Mouse (Mus musculus) midbrain, postnatal 0 days (tissue): ENCODE data around the gene Slc9a5. TPM values are rescaled to one million over a fixed set of nuclear protein-coding genes. Genes with fewer than 3 reads are reported as not detected.

Experiments
- ATAC-seq: fragments of 200-750 bp; cut with Nextera tagmentation; 2 replicates; pipeline ENCODE4 v1.8.0; 2017; ENCODE audit warnings: moderate number of reproducible peaks, mild to moderate bottlenecking, moderate TSS enrichment, moderate library complexity; ENCODE audit not compliant: low FRiP score
- DNase-seq: peaks from one replicate; pipeline ENCODE4 v3.0.0-alpha.2; 2015; ENCODE audit warnings: low spot score
- H3K27ac ChIP-seq: fragments of 300-500 bp; sonication (generic); 2 replicates; pipeline ENCODE4 v1.5.1; 2014; ENCODE audit warnings: low read depth, mild to moderate bottlenecking, low read length, mixed read lengths
- H3K27me3 ChIP-seq: fragments of 300-500 bp; sonication (generic); 2 replicates; pipeline ENCODE4 v1.6.1; 2014; ENCODE audit warnings: low read length, control low read depth, mixed read lengths; ENCODE audit not compliant: insufficient read depth
- H3K36me3 ChIP-seq: fragments of 300-500 bp; sonication (generic); 2 replicates; pipeline ENCODE4 v1.6.1; 2014; ENCODE audit warnings: low read length, control low read depth, mixed read lengths; ENCODE audit not compliant: insufficient read depth
- H3K4me1 ChIP-seq: fragments of 300-500 bp; sonication (generic); 2 replicates; pipeline ENCODE4 v1.6.1; 2014; ENCODE audit warnings: mild to moderate bottlenecking, control low read depth, antibody characterized with exemption, low read length, mixed read lengths; ENCODE audit not compliant: insufficient read depth
- H3K4me2 ChIP-seq: fragments of 300-500 bp; sonication (generic); 2 replicates; pipeline ENCODE4 v1.6.1; 2014; ENCODE audit warnings: low read depth, mild to moderate bottlenecking, low read length, mixed read lengths; ENCODE audit not compliant: poor library complexity, severe bottlenecking
- H3K4me3 ChIP-seq: fragments of 300-500 bp; sonication (generic); 2 replicates; pipeline ENCODE4 v1.5.1; 2014; ENCODE audit warnings: low read depth, mild to moderate bottlenecking, low read length, moderate library complexity
- H3K9ac ChIP-seq: fragments of 300-500 bp; sonication (generic); replicated peaks from 2 replicates; pipeline ENCODE4 v1.6.1; 2014; ENCODE audit warnings: mild to moderate bottlenecking, low read length, moderate library complexity, mixed read lengths; ENCODE audit not compliant: poor library complexity, severe bottlenecking
- H3K9me3 ChIP-seq: fragments of 300-500 bp; sonication (generic); 2 replicates; pipeline ENCODE4 v1.6.1; 2016; ENCODE audit warnings: low read length, control low read depth
- CTCF ChIP-seq: IDR thresholded peaks from 2 replicates; pipeline ENCODE4 v1.5.1; 2016; ENCODE audit warnings: antibody characterized with exemption, mild to moderate bottlenecking
- WGBS: fragments of 180-500 bp; shearing (Covaris S2); extraction: QIAGEN DNeasy Blood & Tissue Kit; methylation state at CpG from one replicate; pipeline ENCODE4 v1.1.7; 2014; 5-methylcytosine and 5-hydroxymethylcytosine counted together
- polyA plus RNA-seq: library from polyadenylated mRNA; unstranded; fragments of >200 nt; fragmentation: Nextera tagmentation; extraction: Ambion mirVana; gene quantifications from 2 replicates; pipeline ENCODE4 v1.2.1, GENCODE M21; 2015
- total RNA-seq: library from RNA; depleted of rRNA; stranded (reverse); fragments of >200 nt; gene quantifications from 2 replicates; pipeline ENCODE4 v1.2.3, GENCODE M21; 2014

The Slc9a5 gene
- total and polyA plus RNA-seq, 2 experiments from 2014 or later = 14.4 to 28.4 TPM

DNA sequence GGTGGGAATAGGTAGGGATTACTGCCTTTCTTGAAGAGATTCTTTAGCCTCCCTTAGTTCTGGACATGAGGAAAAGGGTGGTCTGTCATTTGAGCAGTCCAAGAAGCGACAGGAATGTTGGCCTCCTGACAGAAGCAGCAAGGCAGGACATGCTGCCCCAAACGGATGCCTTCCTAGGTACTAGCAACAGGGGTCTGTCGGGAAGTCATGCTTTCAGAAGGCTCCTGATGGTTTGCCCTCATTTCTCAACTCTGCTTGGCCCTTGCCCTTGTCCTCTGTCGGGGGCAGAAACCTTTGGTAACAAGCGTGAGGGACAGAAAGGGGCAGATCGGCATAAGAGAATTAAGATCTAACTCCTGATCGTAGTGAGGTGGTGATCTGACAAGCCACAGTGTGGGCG is 38.5 kb upstream of the Slc9a5 start:
- TF ChIP-seq CTCF = no peak
- no peak overlapping the region for H3K4me3 ChIP-seq
- H3K27me3 ChIP-seq = no peaks in the 10 kb centered on the region
- peaks cover 51% of the 10 kb centered on the region for H3K36me3 ChIP-seq
- no peak overlapping the region for H3K9ac ChIP-seq
- DNase-seq (no peak), ATAC-seq (no peak)
- no peak overlapping the region for H3K27ac ChIP-seq
- H3K4me1 ChIP-seq = peaks cover 9% of the 10 kb centered on the region; the same call in 1 of the 2 replicates
- H3K4me2 ChIP-seq = no peak overlapping the region
- 82% methylated on average over 8 of the region's 8 CpGs for WGBS
- H3K9me3 ChIP-seq = no peaks in the 10 kb centered on the region

GRCm38 (mm10) chr8:105311718-105312117 is 36.9 kb upstream of the Slc9a5 start:
- Histone ChIP-seq H3K27me3 (no peaks in the 10 kb centered on the region), H3K4me2 (no peak overlapping the region), H3K36me3 (peaks cover 59% of the 10 kb centered on the region), H3K9ac (no peak overlapping the region), H3K27ac (no peak overlapping the region), H3K4me1 (no peaks in the 10 kb centered on the region), H3K9me3 (no peaks in the 10 kb centered on the region), H3K4me3 (no peak overlapping the region)
- DNase-seq (no peak), ATAC-seq (no peak)
- TF ChIP-seq CTCF = peak; percentile 37
- WGBS = 79% methylated on average over 1 of the region's 1 CpGs

GRCm38 (mm10) chr8:105312891-105313481 is 35.7 kb upstream of the Slc9a5 start:
- Histone ChIP-seq H3K4me2 (no peak overlapping the region), H3K36me3 (peaks cover 53% of the 10 kb centered on the region), H3K27ac (no peak overlapping the region), H3K4me3 (no peak overlapping the region), H3K9me3 (no peaks in the 10 kb centered on the region), H3K4me1 (no peaks in the 10 kb centered on the region), H3K9ac (no peak overlapping the region), H3K27me3 (no peaks in the 10 kb centered on the region)
- ATAC-seq (no peak), DNase-seq (no peak)
- TF ChIP-seq CTCF = no peak
- 90% methylated on average over 8 of the region's 8 CpGs for WGBS

DNA sequence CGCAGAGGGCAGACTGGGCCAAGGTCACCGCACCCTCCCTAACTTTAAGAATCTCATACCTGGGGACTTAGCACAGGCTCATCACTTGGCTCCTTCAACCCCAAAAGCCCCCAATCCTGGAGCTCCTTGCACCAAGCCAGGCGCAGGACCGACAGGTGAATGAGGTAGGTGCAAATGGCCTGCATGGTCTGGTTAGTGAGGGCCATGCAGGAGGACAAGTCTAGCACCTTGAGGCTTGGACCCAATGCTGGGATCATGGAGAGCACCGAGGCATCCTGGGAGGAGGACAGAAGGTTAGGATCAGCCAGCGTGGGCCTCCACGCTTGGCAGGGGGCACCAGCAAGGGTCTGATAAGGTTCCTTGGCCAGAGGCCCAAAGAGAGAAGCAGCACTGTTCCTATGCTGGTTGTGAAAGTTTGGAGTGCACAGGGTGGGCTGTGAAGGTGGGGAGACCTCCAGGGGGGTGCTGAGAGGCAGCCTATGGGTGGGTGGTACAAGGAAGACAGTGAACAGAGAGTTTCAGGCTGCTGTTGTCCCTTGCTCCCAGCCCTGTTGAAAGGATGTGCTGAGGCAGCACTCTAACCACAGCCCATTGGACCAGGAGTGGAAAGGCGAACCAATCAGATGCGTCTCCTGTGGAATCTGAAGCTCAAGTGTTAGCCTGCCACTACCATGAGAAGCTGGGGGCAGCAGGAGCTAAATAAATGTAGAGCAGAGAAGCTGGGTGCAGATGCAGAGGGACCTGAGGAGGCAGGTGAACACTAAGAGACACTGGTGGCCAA is 34.8 kb upstream of the Slc9a5 start:
- no peaks in the 10 kb centered on the region for H3K27me3 ChIP-seq
- no peaks in the 10 kb centered on the region for H3K4me1 ChIP-seq
- WGBS = 85% methylated on average over 9 of the region's 9 CpGs
- no peak overlapping the region for H3K27ac ChIP-seq
- no peak for ATAC-seq
- no peak overlapping the region for H3K4me2 ChIP-seq
- no peak overlapping the region for H3K4me3 ChIP-seq
- peaks cover 55% of the 10 kb centered on the region for H3K36me3 ChIP-seq
- TF ChIP-seq CTCF = no peak
- H3K9ac ChIP-seq = no peak overlapping the region
- no peaks in the 10 kb centered on the region for H3K9me3 ChIP-seq
- no peak for DNase-seq

- WGBS = 94% methylated on average over 18 of the region's 18 CpGs
- no peak overlapping the region for H3K4me2 ChIP-seq
- no peak for ATAC-seq
These were observed 33.4 kb upstream of the Slc9a5 start for GRCm38 (mm10) chr8:105315073-105315769.

GRCm38 (mm10) chr8:105317941-105318340 is 30.7 kb upstream of the Slc9a5 start:
- Histone ChIP-seq H3K27me3 (no peaks in the 10 kb centered on the region), H3K4me1 (no peaks in the 10 kb centered on the region), H3K4me2 (no peak overlapping the region), H3K36me3 (peaks cover 47% of the 10 kb centered on the region), H3K9ac (no peak overlapping the region), H3K27ac (no peak overlapping the region), H3K4me3 (no peak overlapping the region), H3K9me3 (no peaks in the 10 kb centered on the region)
- no peak for ATAC-seq
- peak; percentile 24 for DNase-seq
- no peak for TF ChIP-seq CTCF
- WGBS = 73% methylated on average over 4 of the region's 4 CpGs

More at GRCm38 (mm10) chr8:105315073-105315769, 33.4 kb upstream of the Slc9a5 start:
- Histone ChIP-seq H3K27ac (no peak overlapping the region), H3K9ac (no peak overlapping the region), H3K27me3 (no peaks in the 10 kb centered on the region), H3K9me3 (no peaks in the 10 kb centered on the region), H3K36me3 (peaks cover 53% of the 10 kb centered on the region), H3K4me3 (no peak overlapping the region), H3K4me1 (no peaks in the 10 kb centered on the region)
- no peak for DNase-seq
- no peak for TF ChIP-seq CTCF
